Mouse (Mus musculus): Measurements from ENCODE around the gene Mogat2. TPM values are rescaled to one million over a fixed set of nuclear protein-coding genes. Genes with fewer than 3 reads are reported as not detected.

Mogat2 gene
- polyA plus RNA-seq, 1 experiment, result 652 TPM

DNA sequence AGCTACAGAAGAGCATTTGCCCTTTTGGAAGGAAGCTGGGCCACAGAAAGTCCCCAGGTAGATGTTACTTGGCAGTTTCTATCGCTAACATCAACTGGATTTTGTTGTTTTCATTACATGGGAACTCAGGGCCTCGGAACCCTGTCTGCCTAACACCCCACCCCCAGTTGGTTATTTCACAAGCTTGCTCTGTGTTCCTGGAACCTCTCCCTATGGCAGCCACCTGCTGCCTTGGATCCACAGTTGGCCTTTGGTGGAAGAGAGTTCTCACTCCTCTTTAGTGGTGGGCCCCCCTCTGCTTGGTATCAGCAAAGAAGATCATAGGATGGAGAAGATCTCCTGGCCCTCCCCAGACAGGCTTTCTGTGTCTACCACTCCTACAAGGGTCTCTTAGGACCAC is 39.6 kb downstream of the Mogat2 start:
- no peaks in the 10 kb centered on the region for H3K27me3 ChIP-seq (ENCODE audit: control insufficient read depth, insufficient read depth, low read length)
- H3K36me3 ChIP-seq (ENCODE audit: control insufficient read depth, insufficient read depth, low read length), result no peaks in the 10 kb centered on the region
- H3K4me1 ChIP-seq (ENCODE audit: control insufficient read depth, insufficient read depth, insufficient read length, low read length), result peaks cover 10% of the 10 kb centered on the region; the same call in 1 of the 2 replicates
- TF ChIP-seq POLR2A (IDR thresholded peaks at IDR 0.05; ENCODE audit: low read depth, low read length), result no peak
- no peak for TF ChIP-seq CTCF (IDR thresholded peaks at IDR 0.05; ENCODE audit: extremely low read depth, insufficient read length, insufficient replicate concordance, low read depth, low read length)
- no peak overlapping the region for H3K27ac ChIP-seq (ENCODE audit: insufficient read depth, low read depth, low read length)
- WGBS, result 90% methylated on average over 2 of the region's 2 CpGs
- no peak overlapping the region for H3K4me3 ChIP-seq (ENCODE audit: low read depth, low read length)

DNA sequence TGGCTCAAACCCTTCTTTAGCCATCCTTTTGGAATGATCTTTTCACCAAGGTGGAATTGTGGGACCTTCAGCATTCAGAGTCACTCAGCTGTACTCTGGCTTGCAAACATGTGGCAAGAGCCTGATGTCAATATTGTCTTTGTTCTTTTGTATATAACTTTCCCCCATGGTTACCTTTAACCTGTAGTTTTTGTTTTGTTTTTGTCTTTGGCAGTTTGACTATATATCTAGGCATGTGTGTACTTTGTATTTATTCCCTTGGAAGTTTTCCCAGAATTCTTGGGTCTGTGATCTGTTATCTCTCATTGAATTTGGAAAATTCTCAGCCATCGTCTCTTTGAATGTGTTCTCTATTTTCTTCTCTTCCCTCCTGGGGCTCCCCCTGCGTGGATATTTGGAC is 43.9 kb downstream of the Mogat2 start:
- no peak overlapping the region for H3K4me3 ChIP-seq (ENCODE audit: low read depth, low read length)
- H3K27ac ChIP-seq (ENCODE audit: insufficient read depth, low read depth, low read length), result no peak overlapping the region
- no peaks in the 10 kb centered on the region for H3K4me1 ChIP-seq (ENCODE audit: control insufficient read depth, insufficient read depth, insufficient read length, low read length)
- no peaks in the 10 kb centered on the region for H3K27me3 ChIP-seq (ENCODE audit: control insufficient read depth, insufficient read depth, low read length)
- TF ChIP-seq POLR2A (IDR thresholded peaks at IDR 0.05; ENCODE audit: low read depth, low read length), result no peak
- no peak for TF ChIP-seq CTCF (IDR thresholded peaks at IDR 0.05; ENCODE audit: extremely low read depth, insufficient read length, insufficient replicate concordance, low read depth, low read length)
- WGBS, result 28% methylated on average over 2 of the region's 2 CpGs
- H3K36me3 ChIP-seq (ENCODE audit: control insufficient read depth, insufficient read depth, low read length), result no peaks in the 10 kb centered on the region

DNA sequence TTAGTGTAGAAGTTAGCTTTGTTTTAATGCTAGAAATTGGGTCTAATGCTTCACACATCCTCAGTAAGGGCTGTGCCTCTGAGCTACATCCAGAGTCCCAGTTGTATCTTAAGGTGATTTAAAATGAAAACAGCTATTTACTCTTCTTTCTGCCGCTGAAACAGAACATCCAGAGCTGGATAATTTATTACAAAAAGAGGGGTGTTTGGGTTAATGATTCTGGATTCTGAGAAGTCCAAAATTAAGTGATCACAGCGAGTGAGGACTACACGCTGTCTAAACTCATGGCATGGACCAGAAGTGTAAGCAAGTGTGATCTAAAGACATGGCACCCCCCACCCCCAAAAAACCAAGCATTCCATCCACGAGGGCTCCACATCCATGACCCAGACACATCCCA is 44.5 kb downstream of the Mogat2 start:
- H3K27me3 ChIP-seq (ENCODE audit: control insufficient read depth, insufficient read depth, low read length), result no peaks in the 10 kb centered on the region
- H3K27ac ChIP-seq (ENCODE audit: insufficient read depth, low read depth, low read length), result no peak overlapping the region
- no peak overlapping the region for H3K4me3 ChIP-seq (ENCODE audit: low read depth, low read length)
- no peak for TF ChIP-seq POLR2A (IDR thresholded peaks at IDR 0.05; ENCODE audit: low read depth, low read length)
- no peak for TF ChIP-seq CTCF (IDR thresholded peaks at IDR 0.05; ENCODE audit: extremely low read depth, insufficient read length, insufficient replicate concordance, low read depth, low read length)
- H3K36me3 ChIP-seq (ENCODE audit: control insufficient read depth, insufficient read depth, low read length), result no peaks in the 10 kb centered on the region
- H3K4me1 ChIP-seq (ENCODE audit: control insufficient read depth, insufficient read depth, insufficient read length, low read length), result no peaks in the 10 kb centered on the region
- WGBS, result 85% methylated on average over 4 of the region's 4 CpGs

DNA sequence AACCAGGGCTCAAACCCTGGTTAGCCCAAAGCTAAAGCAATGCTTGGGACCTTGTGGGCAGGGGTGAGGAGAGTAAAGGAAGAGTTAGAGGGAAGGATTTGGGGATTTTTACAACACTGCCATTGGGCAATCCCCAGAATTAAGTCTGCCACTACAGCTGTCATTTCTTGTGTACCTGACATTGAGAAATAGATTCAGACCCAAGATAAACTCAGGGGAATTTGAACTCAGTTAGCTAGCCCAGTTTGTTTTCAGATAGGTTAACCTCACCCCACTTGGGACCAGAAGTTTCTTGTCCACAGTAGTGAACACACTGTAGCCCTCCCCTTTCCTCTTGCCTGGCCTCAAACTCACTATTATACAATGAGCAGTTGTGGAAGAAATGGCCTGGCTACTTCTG is 47.0 kb downstream of the Mogat2 start:
- no peak overlapping the region for H3K27ac ChIP-seq (ENCODE audit: insufficient read depth, low read depth, low read length)
- no peaks in the 10 kb centered on the region for H3K27me3 ChIP-seq (ENCODE audit: control insufficient read depth, insufficient read depth, low read length)
- no peak overlapping the region for H3K4me3 ChIP-seq (ENCODE audit: low read depth, low read length)
- TF ChIP-seq POLR2A (IDR thresholded peaks at IDR 0.05; ENCODE audit: low read depth, low read length) (no peak), CTCF (IDR thresholded peaks at IDR 0.05; ENCODE audit: extremely low read depth, insufficient read length, insufficient replicate concordance, low read depth, low read length) (no peak)
- H3K36me3 ChIP-seq (ENCODE audit: control insufficient read depth, insufficient read depth, low read length), result no peaks in the 10 kb centered on the region
- no peaks in the 10 kb centered on the region for H3K4me1 ChIP-seq (ENCODE audit: control insufficient read depth, insufficient read depth, insufficient read length, low read length)

DNA sequence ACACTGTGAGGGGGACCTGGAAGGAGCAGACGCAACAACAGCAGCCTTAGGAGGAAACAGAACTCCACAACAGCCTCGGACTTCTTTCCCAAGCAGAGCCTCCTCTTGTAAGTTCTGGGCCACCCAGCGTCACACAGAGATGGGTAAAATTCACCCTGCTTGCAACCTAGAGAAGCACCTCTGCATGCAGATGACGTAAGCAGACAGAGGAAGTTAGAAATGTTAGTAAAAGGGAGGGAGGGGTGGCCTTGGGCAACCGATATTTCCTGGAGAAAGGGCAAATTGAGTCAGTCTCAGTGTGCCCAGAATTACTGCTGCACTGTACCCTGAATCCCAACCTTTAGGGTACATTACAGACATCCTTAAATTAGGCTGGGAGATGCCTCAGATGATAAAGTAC is 48.5 kb downstream of the Mogat2 start:
- Histone ChIP-seq H3K36me3 (ENCODE audit: control insufficient read depth, insufficient read depth, low read length) (no peaks in the 10 kb centered on the region), H3K4me3 (ENCODE audit: low read depth, low read length) (no peak overlapping the region)

DNA sequence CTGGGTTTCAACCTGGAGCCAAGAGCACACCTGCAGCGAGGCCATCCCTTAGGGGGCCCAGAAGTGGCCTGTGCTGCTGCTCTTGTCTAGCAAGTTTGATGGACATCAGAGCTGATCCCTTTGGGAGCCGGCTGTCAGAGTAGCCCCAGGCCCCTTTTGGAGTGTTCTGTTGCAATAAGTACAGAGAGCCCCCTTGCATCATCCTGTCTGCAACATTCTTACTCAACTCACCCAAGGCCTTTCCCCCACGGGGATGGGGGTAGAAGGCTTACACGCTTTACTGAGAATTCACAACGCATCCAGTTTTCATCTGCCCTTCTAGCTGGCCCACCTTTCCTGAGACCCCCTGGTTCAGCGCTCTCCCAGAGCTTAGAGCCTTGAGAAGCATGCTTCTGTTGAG is 49.8 kb downstream of the Mogat2 start:
- Histone ChIP-seq H3K27me3 (ENCODE audit: control insufficient read depth, insufficient read depth, low read length) (no peaks in the 10 kb centered on the region), H3K4me1 (ENCODE audit: control insufficient read depth, insufficient read depth, insufficient read length, low read length) (peaks cover 5% of the 10 kb centered on the region; the same call in 1 of the 2 replicates), H3K4me3 (ENCODE audit: low read depth, low read length) (no peak overlapping the region), H3K36me3 (ENCODE audit: control insufficient read depth, insufficient read depth, low read length) (no peaks in the 10 kb centered on the region), H3K27ac (ENCODE audit: insufficient read depth, low read depth, low read length) (no peak overlapping the region)
- WGBS, result 88% methylated on average over 6 of the region's 6 CpGs
- TF ChIP-seq CTCF (IDR thresholded peaks at IDR 0.05; ENCODE audit: extremely low read depth, insufficient read length, insufficient replicate concordance, low read depth, low read length) (no peak), POLR2A (IDR thresholded peaks at IDR 0.05; ENCODE audit: low read depth, low read length) (no peak)

More for the DNA sequence above, 48.5 kb downstream of the Mogat2 start:
- no peak for TF ChIP-seq POLR2A (IDR thresholded peaks at IDR 0.05; ENCODE audit: low read depth, low read length)
- TF ChIP-seq CTCF (IDR thresholded peaks at IDR 0.05; ENCODE audit: extremely low read depth, insufficient read length, insufficient replicate concordance, low read depth, low read length), result no peak
- Histone ChIP-seq H3K4me1 (ENCODE audit: control insufficient read depth, insufficient read depth, insufficient read length, low read length) (peaks cover 2% of the 10 kb centered on the region; the same call in 1 of the 2 replicates), H3K27me3 (ENCODE audit: control insufficient read depth, insufficient read depth, low read length) (no peaks in the 10 kb centered on the region), H3K27ac (ENCODE audit: insufficient read depth, low read depth, low read length) (no peak overlapping the region)
- WGBS, result 76% methylated on average over 5 of the region's 5 CpGs

DNA sequence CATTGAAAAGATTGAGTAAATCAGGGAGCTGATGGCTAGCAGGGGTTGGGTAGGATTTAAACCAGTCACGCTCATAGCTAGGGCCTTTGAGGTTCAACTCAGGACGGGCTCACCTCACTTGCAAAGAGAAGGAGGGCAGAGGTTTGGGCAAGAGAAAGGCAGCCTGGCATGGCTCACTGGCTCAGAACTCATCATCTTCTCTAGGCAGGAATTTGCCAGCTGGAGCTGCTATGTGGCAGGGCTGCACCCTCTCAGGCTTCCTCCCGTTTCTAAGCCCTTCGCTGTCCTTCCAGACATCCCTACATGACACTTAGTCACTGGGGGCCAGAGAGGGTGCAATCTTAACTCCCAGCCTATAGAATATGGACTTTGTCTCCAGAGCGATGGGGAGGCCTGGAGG is 51.0 kb downstream of the Mogat2 start:
- no peak overlapping the region for H3K4me3 ChIP-seq (ENCODE audit: low read depth, low read length)
- H3K27me3 ChIP-seq (ENCODE audit: control insufficient read depth, insufficient read depth, low read length), result no peaks in the 10 kb centered on the region
- H3K4me1 ChIP-seq (ENCODE audit: control insufficient read depth, insufficient read depth, insufficient read length, low read length), result peaks cover 12% of the 10 kb centered on the region; the same call in 1 of the 2 replicates
- WGBS, result 81% methylated on average over 5 of the region's 5 CpGs
- H3K27ac ChIP-seq (ENCODE audit: insufficient read depth, low read depth, low read length), result no peak overlapping the region
- TF ChIP-seq POLR2A (IDR thresholded peaks at IDR 0.05; ENCODE audit: low read depth, low read length), result no peak
- H3K36me3 ChIP-seq (ENCODE audit: control insufficient read depth, insufficient read depth, low read length), result no peaks in the 10 kb centered on the region

DNA sequence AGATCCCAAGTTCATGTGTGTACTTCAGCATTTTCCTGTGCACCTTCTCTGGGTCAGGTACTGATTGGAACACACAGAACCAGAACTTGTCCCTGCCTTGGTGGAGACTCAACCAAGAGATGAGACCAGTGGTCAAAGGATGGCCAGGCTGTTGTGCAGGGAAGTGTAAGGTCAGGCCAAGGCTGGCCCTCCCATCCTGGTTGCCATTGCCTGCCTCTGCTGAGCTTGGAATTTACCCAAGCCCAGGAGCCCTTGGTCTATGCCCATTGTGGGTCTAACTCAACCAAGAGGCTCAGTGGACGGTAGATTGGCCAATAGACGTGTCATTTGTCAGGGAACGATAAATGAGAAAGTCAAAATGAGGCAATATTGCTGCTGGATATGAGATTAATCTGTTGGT is 53.0 kb downstream of the Mogat2 start:
- H3K36me3 ChIP-seq (ENCODE audit: control insufficient read depth, insufficient read depth, low read length), result no peaks in the 10 kb centered on the region
- H3K4me3 ChIP-seq (ENCODE audit: low read depth, low read length), result no peak overlapping the region
- no peak overlapping the region for H3K27ac ChIP-seq (ENCODE audit: insufficient read depth, low read depth, low read length)
- H3K4me1 ChIP-seq (ENCODE audit: control insufficient read depth, insufficient read depth, insufficient read length, low read length), result peaks cover 12% of the 10 kb centered on the region; the same call in 1 of the 2 replicates
- no peaks in the 10 kb centered on the region for H3K27me3 ChIP-seq (ENCODE audit: control insufficient read depth, insufficient read depth, low read length)
- no peak for TF ChIP-seq CTCF (IDR thresholded peaks at IDR 0.05; ENCODE audit: extremely low read depth, insufficient read length, insufficient replicate concordance, low read depth, low read length)
- 92% methylated on average over 3 of the region's 3 CpGs for WGBS
